Mouse (Mus musculus) midbrain, embryonic 13.5 days (tissue): ENCODE measurements at regions not wholly inside any gene's neighbourhood (a gene's known extent, or its start where the extent isn't known, plus 50 kb on each side); places are given as distances from the start of the nearest gene placed in this dataset.

Experiments used
- ATAC-seq: fragments of 200-750 bp; cut with Nextera tagmentation; 2 replicates; pipeline ENCODE4 v1.8.0; 2017; ENCODE audit warnings: mild to moderate bottlenecking, moderate TSS enrichment, moderate library complexity
- H3K27ac ChIP-seq: fragments of 300-500 bp; sonication (generic); 2 replicates; pipeline ENCODE4 v1.5.1; 2015; ENCODE audit warnings: inconsistent platforms, mild to moderate bottlenecking, moderate library complexity
- H3K27me3 ChIP-seq: fragments of 300-500 bp; sonication (generic); 2 replicates; pipeline ENCODE4 v1.6.1; 2015; ENCODE audit warnings: mild to moderate bottlenecking, inconsistent platforms
- H3K36me3 ChIP-seq: fragments of 300-500 bp; sonication (generic); 2 replicates; pipeline ENCODE4 v1.6.1; 2015; ENCODE audit warnings: mild to moderate bottlenecking, inconsistent platforms
- H3K4me1 ChIP-seq: fragments of 300-500 bp; sonication (generic); replicated peaks from 2 replicates; pipeline ENCODE4 v1.6.1; 2015; ENCODE audit warnings: inconsistent platforms
- H3K4me2 ChIP-seq: fragments of 300-500 bp; sonication (generic); replicated peaks from 2 replicates; pipeline ENCODE4 v1.6.1; 2015; ENCODE audit warnings: moderate library complexity, mild to moderate bottlenecking, inconsistent platforms
- H3K4me3 ChIP-seq: fragments of 300-500 bp; sonication (generic); replicated peaks from 2 replicates; pipeline ENCODE4 v1.5.1; 2015; ENCODE audit warnings: mild to moderate bottlenecking, inconsistent platforms
- H3K9ac ChIP-seq: fragments of 300-500 bp; sonication (generic); replicated peaks from 2 replicates; pipeline ENCODE4 v1.6.1; 2015; ENCODE audit warnings: mild to moderate bottlenecking, inconsistent platforms
- H3K9me3 ChIP-seq: fragments of 300-500 bp; sonication (generic); 2 replicates; pipeline ENCODE4 v1.6.1; 2016; ENCODE audit warnings: mild to moderate bottlenecking, inconsistent platforms
- WGBS: fragments of 180-500 bp; shearing (Covaris S2); methylation state at CpG from one replicate; pipeline ENCODE4 v1.1.7; 2015; 5-methylcytosine and 5-hydroxymethylcytosine counted together

DNA sequence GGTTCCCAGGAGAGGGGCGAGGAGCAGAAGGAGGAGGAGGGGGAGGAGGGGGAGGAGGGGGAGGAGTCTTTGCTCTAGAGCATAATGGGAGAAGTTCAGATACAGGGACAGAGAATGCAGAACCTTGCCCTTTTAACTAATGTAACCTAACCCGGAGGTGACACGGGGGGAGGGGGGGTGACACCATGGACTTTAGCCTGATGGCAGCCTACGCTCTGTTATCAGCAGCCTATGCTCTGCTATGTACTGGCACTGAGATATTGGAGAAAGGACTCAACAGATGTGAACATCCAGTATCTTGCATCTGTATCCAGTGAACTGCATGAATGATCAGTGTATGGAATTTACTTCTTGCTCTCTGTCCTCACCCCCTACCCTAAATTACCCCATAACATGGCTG is 77.7 kb upstream of the S1pr1 start:
- Histone ChIP-seq H3K4me1 (no peaks in the 10 kb centered on the region), H3K27ac (no peak overlapping the region), H3K4me2 (no peak overlapping the region), H3K27me3 (no peaks in the 10 kb centered on the region), H3K36me3 (no peaks in the 10 kb centered on the region), H3K4me3 (no peak overlapping the region), H3K9ac (no peak overlapping the region), H3K9me3 (no peaks in the 10 kb centered on the region)
- 65% methylated on average over 4 of the region's 4 CpGs for WGBS
- peak; percentile 34; the same call in 1 of the 2 replicates for ATAC-seq

DNA sequence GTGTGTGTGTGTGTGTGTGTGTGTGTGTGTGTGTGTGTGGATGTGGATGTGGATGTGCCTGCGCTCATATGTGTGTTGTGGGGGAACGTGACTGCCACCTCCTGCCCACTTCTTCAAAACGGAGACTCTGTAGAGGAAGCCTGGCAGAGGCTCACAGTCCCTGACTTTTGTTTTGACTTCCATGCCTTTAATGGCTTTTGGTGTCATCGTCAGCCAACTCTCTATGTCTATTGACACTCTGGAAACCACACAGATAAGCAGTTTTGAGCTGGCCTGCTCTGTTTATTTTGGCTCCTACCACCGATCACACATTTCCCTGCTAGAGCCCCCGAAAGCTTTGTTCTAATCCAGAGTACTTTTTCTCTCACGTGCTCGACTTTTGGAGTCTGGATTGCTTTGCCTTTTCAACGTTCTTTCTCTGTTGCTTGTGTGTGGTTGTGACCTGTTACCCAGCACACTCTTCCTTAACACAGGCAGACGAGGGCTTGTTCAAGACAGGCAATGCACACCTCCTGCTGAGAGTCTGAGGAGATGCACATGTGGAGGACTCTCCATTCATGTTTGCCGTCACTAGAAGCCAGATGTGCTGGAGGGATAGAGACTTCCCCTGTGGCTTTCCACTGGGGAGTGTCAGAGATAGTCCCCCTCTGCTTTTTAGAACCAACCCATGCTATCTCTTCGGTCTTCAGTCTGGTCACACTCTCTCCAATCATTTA is 78.6 kb upstream of the S1pr1 start:
- 69% methylated on average over 12 of the region's 12 CpGs for WGBS
- no peak overlapping the region for H3K9ac ChIP-seq
- no peak overlapping the region for H3K4me2 ChIP-seq
- no peaks in the 10 kb centered on the region for H3K4me1 ChIP-seq
- H3K27ac ChIP-seq: no peak overlapping the region
- no peaks in the 10 kb centered on the region for H3K27me3 ChIP-seq
- no peak overlapping the region for H3K4me3 ChIP-seq
- H3K9me3 ChIP-seq: no peaks in the 10 kb centered on the region
- ATAC-seq: 0 out of 2 replicates have a peak, but pooled peaks have one; percentile 48
- no peaks in the 10 kb centered on the region for H3K36me3 ChIP-seq

DNA sequence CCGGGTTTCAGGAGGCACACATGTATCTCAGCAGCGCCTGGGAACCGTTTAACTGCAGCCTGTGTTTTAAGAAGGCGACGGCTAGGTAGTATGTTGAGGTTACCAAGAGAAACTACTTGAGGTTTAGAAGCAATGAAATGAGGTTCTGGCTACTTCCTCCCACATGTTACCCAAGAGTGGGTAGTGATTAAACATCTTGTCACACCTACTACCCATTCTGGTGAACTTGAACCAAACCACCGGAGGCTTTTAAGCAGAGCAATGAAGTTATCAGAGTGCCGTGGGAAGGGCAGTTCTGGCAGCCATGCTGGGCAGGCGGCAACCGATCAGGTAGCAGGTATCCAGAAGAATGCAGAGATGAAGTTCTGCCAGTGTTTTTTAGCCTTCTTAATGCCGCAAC is 84.5 kb upstream of the S1pr1 start:
- Histone ChIP-seq H3K36me3 (no peaks in the 10 kb centered on the region), H3K4me3 (no peak overlapping the region), H3K9me3 (no peaks in the 10 kb centered on the region), H3K4me1 (peaks cover 5% of the 10 kb centered on the region; the same call in 1 of the 2 replicates), H3K9ac (no peak overlapping the region), H3K27me3 (no peaks in the 10 kb centered on the region), H3K27ac (no peak overlapping the region), H3K4me2 (no peak overlapping the region)
- ATAC-seq: no peak
- 95% methylated on average over 10 of the region's 10 CpGs for WGBS

- H3K36me3 ChIP-seq: no peaks in the 10 kb centered on the region
- no peak overlapping the region for H3K27ac ChIP-seq
- no peaks in the 10 kb centered on the region for H3K27me3 ChIP-seq
- no peak overlapping the region for H3K9ac ChIP-seq
- peaks cover 5% of the 10 kb centered on the region; the same call in 1 of the 2 replicates for H3K4me1 ChIP-seq
- no peaks in the 10 kb centered on the region for H3K9me3 ChIP-seq
- ATAC-seq: no peak
- H3K4me3 ChIP-seq: no peak overlapping the region
- no peak overlapping the region for H3K4me2 ChIP-seq
- whole genome bisulfite sequencing: 86% methylated on average over 2 of the region's 2 CpGs
Measured at GRCm38 (mm10) chr3:115799981-115800380, 85.1 kb upstream of the S1pr1 start.

DNA sequence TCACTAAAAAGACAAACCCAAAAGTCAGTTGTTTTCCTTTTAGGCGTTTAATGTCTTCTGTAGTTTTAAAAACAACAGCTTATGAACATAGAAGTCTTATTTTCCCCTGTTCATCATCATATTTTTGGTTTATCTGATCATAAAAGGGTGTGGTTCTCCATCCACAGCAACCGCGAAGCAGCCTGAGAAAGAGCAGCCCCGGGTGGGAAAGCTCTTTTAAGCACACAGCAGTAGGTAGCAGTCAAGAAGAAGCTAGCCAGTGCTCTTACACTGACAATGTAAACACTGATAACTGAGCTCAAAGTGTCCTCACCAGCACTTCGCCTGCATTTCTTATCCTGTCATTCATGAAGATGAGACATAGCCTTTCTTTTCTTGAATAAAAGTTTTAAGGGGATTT is 86.0 kb upstream of the S1pr1 start:
- 44% methylated on average over 5 of the region's 5 CpGs for WGBS
- Histone ChIP-seq H3K27me3 (no peaks in the 10 kb centered on the region), H3K9ac (no peak overlapping the region), H3K9me3 (no peaks in the 10 kb centered on the region), H3K4me2 (no peak overlapping the region), H3K27ac (no peak overlapping the region), H3K36me3 (no peaks in the 10 kb centered on the region), H3K4me3 (no peak overlapping the region), H3K4me1 (peaks cover 5% of the 10 kb centered on the region; the same call in 1 of the 2 replicates)
- ATAC-seq: no peak

GRCm38 (mm10) chr3:115801581-115802200 is 85.9 kb upstream of the Dph5 start:
- Histone ChIP-seq H3K4me3 (no peak overlapping the region), H3K27ac (no peak overlapping the region), H3K27me3 (no peaks in the 10 kb centered on the region), H3K4me1 (peaks cover 5% of the 10 kb centered on the region; the same call in 1 of the 2 replicates), H3K9ac (no peak overlapping the region), H3K36me3 (no peaks in the 10 kb centered on the region), H3K9me3 (no peaks in the 10 kb centered on the region), H3K4me2 (no peak overlapping the region)
- 80% methylated on average over 5 of the region's 5 CpGs for WGBS
- ATAC-seq: no peak

DNA sequence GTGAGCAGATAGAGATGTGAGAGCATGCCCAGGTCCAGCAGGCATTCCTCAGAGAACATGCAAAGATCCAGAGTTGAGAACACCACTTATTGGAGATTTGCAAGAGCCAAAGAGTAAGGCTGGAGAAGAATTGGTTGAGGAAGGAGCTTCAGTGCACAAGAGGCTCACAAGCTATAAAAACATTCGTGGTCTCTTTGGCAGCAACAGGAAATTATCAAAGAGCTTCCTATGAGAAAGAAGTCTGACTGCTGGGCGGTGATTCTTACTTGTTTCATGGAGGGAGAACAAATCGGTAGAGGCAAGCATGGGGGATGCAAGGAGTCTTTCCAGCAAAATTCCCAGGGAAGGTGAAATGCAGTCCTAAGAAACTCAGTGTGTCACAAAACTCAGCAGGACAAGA is 83.0 kb upstream of the Dph5 start:
- H3K4me1 ChIP-seq: peaks cover 5% of the 10 kb centered on the region; the same call in 1 of the 2 replicates
- 78% methylated on average over 3 of the region's 3 CpGs for WGBS
- no peaks in the 10 kb centered on the region for H3K27me3 ChIP-seq
- H3K36me3 ChIP-seq: no peaks in the 10 kb centered on the region
- no peak overlapping the region for H3K4me3 ChIP-seq
- H3K9ac ChIP-seq: no peak overlapping the region
- H3K9me3 ChIP-seq: no peaks in the 10 kb centered on the region
- no peak for ATAC-seq
- H3K4me2 ChIP-seq: no peak overlapping the region
- no peak overlapping the region for H3K27ac ChIP-seq

GRCm38 (mm10) chr3:115807032-115807431 is 80.6 kb upstream of the Dph5 start:
- WGBS: 71% methylated on average over 2 of the region's 3 CpGs
- peaks cover 5% of the 10 kb centered on the region; the same call in 1 of the 2 replicates for H3K4me1 ChIP-seq
- H3K9me3 ChIP-seq: no peaks in the 10 kb centered on the region
- no peak for ATAC-seq
- no peaks in the 10 kb centered on the region for H3K27me3 ChIP-seq
- no peak overlapping the region for H3K9ac ChIP-seq
- H3K36me3 ChIP-seq: no peaks in the 10 kb centered on the region
- no peak overlapping the region for H3K4me2 ChIP-seq
- H3K4me3 ChIP-seq: no peak overlapping the region
- no peak overlapping the region for H3K27ac ChIP-seq

- H3K9me3 ChIP-seq: no peaks in the 10 kb centered on the region
- H3K4me2 ChIP-seq: no peak overlapping the region
- H3K27me3 ChIP-seq: no peaks in the 10 kb centered on the region
- H3K36me3 ChIP-seq: no peaks in the 10 kb centered on the region
- H3K4me1 ChIP-seq: no peaks in the 10 kb centered on the region
- H3K4me3 ChIP-seq: no peak overlapping the region
- no peak overlapping the region for H3K27ac ChIP-seq
- no peak for ATAC-seq
- no peak overlapping the region for H3K9ac ChIP-seq
- WGBS: 84% methylated on average over 4 of the region's 4 CpGs
Measured at GRCm38 (mm10) chr3:115815168-115815567, 72.5 kb upstream of the Dph5 start.

GRCm38 (mm10) chr3:115815571-115816156 is 72.0 kb upstream of the Dph5 start:
- Histone ChIP-seq H3K9me3 (no peaks in the 10 kb centered on the region), H3K36me3 (no peaks in the 10 kb centered on the region), H3K4me1 (no peaks in the 10 kb centered on the region), H3K4me2 (no peak overlapping the region), H3K9ac (no peak overlapping the region), H3K27me3 (no peaks in the 10 kb centered on the region), H3K27ac (no peak overlapping the region), H3K4me3 (no peak overlapping the region)
- no peak for ATAC-seq
- WGBS: 83% methylated on average over 12 of the region's 12 CpGs

DNA sequence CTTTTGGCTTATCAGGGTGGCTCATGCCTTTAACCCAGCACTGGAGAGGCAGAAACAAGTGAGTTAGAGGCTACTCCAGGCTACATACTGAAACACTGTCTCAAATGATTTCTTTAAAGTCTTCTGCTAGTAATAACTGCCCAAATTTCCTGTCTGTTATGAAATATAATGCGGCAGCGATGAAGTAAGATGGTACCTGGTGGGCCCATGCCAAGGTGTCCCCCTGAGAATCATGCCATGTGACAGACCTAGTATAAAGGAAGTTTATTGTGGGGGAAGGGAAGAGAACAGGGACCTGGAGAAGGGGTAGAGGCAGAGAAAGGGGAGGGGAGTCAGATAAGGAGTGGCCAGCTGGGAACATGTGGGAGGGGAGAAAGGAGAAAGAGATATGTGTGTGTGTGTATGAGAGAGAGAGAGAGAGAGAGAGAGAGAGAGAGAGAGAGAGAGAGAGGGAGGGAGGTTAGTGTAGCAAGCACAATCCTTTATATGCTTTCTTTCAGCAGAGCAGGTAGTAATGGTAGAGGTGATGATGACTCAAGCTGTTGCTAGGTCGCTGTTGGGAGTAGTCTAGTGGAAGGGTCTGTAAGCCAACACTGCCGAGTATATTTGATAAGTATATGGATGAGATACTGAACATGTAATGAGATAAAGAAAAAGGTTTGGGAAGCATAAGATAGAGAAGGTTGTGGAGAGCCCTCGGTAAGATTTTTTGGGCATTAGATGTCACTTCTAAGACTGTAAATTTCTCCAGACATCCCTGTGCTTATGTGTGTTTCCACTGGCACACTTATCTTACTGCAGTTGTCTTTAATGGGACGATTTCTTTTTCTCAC is 71.1 kb upstream of the Dph5 start:
- H3K36me3 ChIP-seq: no peaks in the 10 kb centered on the region
- 91% methylated on average over 6 of the region's 6 CpGs for WGBS
- ATAC-seq: no peak
- H3K4me1 ChIP-seq: no peaks in the 10 kb centered on the region
- no peak overlapping the region for H3K27ac ChIP-seq
- no peak overlapping the region for H3K9ac ChIP-seq
- H3K9me3 ChIP-seq: no peaks in the 10 kb centered on the region
- H3K27me3 ChIP-seq: no peaks in the 10 kb centered on the region
- H3K4me3 ChIP-seq: no peak overlapping the region
- no peak overlapping the region for H3K4me2 ChIP-seq

GRCm38 (mm10) chr3:115817771-115818170 is 69.9 kb upstream of the Dph5 start:
- H3K4me1 ChIP-seq: 0 out of 2 replicates have a peak, but pooled peaks cover 3% of the 10 kb centered on the region
- no peak overlapping the region for H3K4me2 ChIP-seq
- no peak overlapping the region for H3K9ac ChIP-seq
- H3K27me3 ChIP-seq: no peaks in the 10 kb centered on the region
- no peaks in the 10 kb centered on the region for H3K9me3 ChIP-seq
- no peaks in the 10 kb centered on the region for H3K36me3 ChIP-seq
- H3K27ac ChIP-seq: no peak overlapping the region
- 93% methylated on average over 5 of the region's 5 CpGs for WGBS
- ATAC-seq: no peak
- H3K4me3 ChIP-seq: no peak overlapping the region
